Mouse (Mus musculus) CH12.LX (cell line): ENCODE results near the gene Plcd1.

Experiments used
- CTCF ChIP-seq, 2 experiments: IDR thresholded peaks in 1 of 2; conservative IDR thresholded peaks in 1 of 2; 2 replicates each; pipeline ENCODE4 v1.5.1; 2011 to 2012; ENCODE audit warnings: low read depth in 2 of 2, low read length in 2 of 2, improper control_type of control experiment in 1 of 2, inconsistent platforms in 1 of 2, mild to moderate bottlenecking in 1 of 2, moderate library complexity in 1 of 2
- EP300 ChIP-seq: IDR thresholded peaks from 2 replicates; pipeline ENCODE4 v1.6.1; 2011; ENCODE audit warnings: low read length, improper control_type of control experiment
- KAT2A ChIP-seq: IDR thresholded peaks from 2 replicates; pipeline ENCODE4 v1.6.1; 2012; ENCODE audit warnings: low read length, improper control_type of control experiment, inconsistent platforms; ENCODE audit not compliant: insufficient replicate concordance
- NRF1 ChIP-seq: IDR thresholded peaks from 2 replicates; pipeline ENCODE4 v1.6.1; 2014; ENCODE audit warnings: low read depth, mild to moderate bottlenecking, inconsistent platforms, low read length, improper control_type of control experiment, moderate library complexity
- POLR2A ChIP-seq: IDR thresholded peaks from 2 replicates; pipeline ENCODE4 v1.6.1; 2011; ENCODE audit warnings: low read depth, mild to moderate bottlenecking, improper control_type of control experiment, low read length
- RCOR1 ChIP-seq: conservative IDR thresholded peaks from 2 replicates; pipeline ENCODE4 v1.6.1; 2012; ENCODE audit warnings: low read depth, mild to moderate bottlenecking, inconsistent platforms, low read length, improper control_type of control experiment
- ZKSCAN1 ChIP-seq: IDR thresholded peaks from 2 replicates; pipeline ENCODE4 v1.6.1; 2012; ENCODE audit warnings: low read depth, inconsistent platforms, low read length, improper control_type of control experiment, borderline replicate concordance

- no peak for TF ChIP-seq NRF1
- no peak for TF ChIP-seq EP300
- no peak for TF ChIP-seq POLR2A
- no peak for TF ChIP-seq ZKSCAN1
- no peak for TF ChIP-seq RCOR1
- no peak for TF ChIP-seq CTCF (conservative IDR thresholded peaks at IDR 0.05 in 1 of 2, IDR thresholded peaks at IDR 0.05 in 1 of 2; ENCODE audit: low read depth in 2 of 2, low read length in 2 of 2)
- TF ChIP-seq KAT2A = no peak
These were observed 57.5 kb downstream of the Plcd1 start for GRCm38 (mm10) chr9:119035836-119036235.
